Mouse (Mus musculus) lung, postnatal 0 days (tissue): ENCODE data around the gene Cdadc1.

ENCODE experiments used
- CTCF ChIP-seq: IDR thresholded peaks from 2 replicates; pipeline ENCODE4 v1.5.1; 2016; ENCODE audit warnings: antibody characterized with exemption, mild to moderate bottlenecking
- EP300 ChIP-seq: IDR thresholded peaks from 2 replicates; pipeline ENCODE4 v1.6.1; 2016; ENCODE audit warnings: antibody characterized with exemption, mild to moderate bottlenecking, control low read depth

DNA sequence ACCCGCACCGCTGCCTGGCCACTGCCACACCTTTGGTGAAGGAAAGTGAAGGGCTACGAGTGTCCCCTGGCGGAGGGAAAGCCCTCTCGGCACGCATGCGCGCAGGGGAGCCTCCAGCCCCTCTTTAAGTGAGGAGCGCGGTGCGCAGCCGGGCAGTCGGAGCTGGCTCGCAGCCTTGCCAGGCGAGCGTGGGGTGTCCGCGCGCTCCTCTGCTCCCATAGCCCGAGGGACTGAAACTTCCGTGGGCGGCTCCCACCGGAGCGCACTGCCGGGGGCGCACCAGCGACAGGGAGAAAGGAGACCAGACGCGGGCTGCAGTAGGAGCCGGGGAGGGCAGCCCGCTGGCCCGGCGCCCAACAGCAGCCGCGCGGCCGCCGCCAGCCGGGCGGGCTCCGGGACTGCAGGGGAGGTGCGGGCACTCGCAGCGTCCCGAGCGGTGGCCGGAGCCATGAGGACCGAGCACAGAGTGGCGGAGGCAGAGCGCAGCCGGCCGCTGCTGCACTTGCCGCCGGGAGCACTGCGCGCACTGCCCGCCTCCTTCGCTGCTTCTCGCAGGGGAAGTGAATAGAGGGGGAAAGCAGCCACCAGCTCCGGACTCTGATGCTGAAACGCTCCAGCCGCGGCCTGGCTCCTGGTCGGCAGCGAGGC lies 27.5 kb upstream of the Cdadc1 start, which contains the start of gene Shisa2:
- TF ChIP-seq CTCF, result peak; percentile 71
- no peak for TF ChIP-seq EP300
